Mouse (Mus musculus): ENCODE data around the gene Swsap1.

DNA sequence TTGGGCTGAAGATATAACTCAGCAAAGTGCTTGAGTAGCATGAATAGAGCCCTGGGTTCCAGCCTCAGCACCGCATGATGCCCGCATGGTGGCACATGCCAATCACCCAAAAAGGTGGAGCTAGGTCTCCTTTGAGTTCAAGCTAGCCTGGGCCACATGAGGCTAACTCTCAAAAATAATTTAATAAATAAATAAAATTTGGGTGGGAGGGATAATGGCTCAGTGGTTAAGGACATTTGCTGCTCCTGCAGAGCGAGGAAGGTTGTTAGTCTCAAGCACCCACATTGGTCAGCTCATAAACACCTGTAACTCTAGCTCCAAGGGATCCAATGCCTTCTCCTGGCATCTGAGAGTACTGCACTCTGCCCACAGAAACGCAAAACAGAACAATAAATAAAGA, 46.1 kb downstream of the Swsap1 start:
- TF ChIP-seq CTCF (IDR thresholded peaks at IDR 0.05; ENCODE audit: borderline replicate concordance, insufficient read depth, low read length) = no peak
- no peak for TF ChIP-seq POLR2A (IDR thresholded peaks at IDR 0.05; ENCODE audit: low read depth, low read length)

Measured in embryonic fibroblast, embryonic 13.5 days (primary cell).